Mouse (Mus musculus) bone marrow, adult 2 months (tissue): ENCODE results near the gene Vmn2r62. TPM values are rescaled to one million over a fixed set of nuclear protein-coding genes. Genes with fewer than 3 reads are reported as not detected.
"Not testable (repeated sequence)": the region's sequence is repeated elsewhere in the genome, so short reads cannot be mapped to it uniquely, and the experiment has no call there.

Experiments used
- H3K27ac ChIP-seq: fragments of 200-500 bp; 2 replicates; pipeline ENCODE4 v1.5.1; 2012; ENCODE audit warnings: low read depth, mild to moderate bottlenecking, control low read depth, inconsistent platforms, low read length; ENCODE audit not compliant: control insufficient read depth, poor library complexity, insufficient read depth
- H3K4me1 ChIP-seq: fragments of 200-500 bp; 2 replicates; pipeline ENCODE4 v1.6.1; 2011; ENCODE audit warnings: low read length; ENCODE audit not compliant: control insufficient read depth, insufficient read depth
- H3K4me3 ChIP-seq: fragments of 200-500 bp; replicated peaks from 2 replicates; pipeline ENCODE3; 2011; ENCODE audit warnings: mild to moderate bottlenecking, low read depth, low read length, control low read depth; ENCODE audit not compliant: control insufficient read depth
- CTCF ChIP-seq: fragments of 200-500 bp; IDR thresholded peaks from 2 replicates; pipeline ENCODE4 v1.5.1; 2011; ENCODE audit warnings: low read length, control low read depth; ENCODE audit not compliant: control insufficient read depth, insufficient read depth
- POLR2A ChIP-seq: fragments of 200-500 bp; IDR thresholded peaks from 2 replicates; pipeline ENCODE4 v1.6.1; 2011; ENCODE audit warnings: low read depth, mild to moderate bottlenecking, control low read depth, low read length, borderline replicate concordance; ENCODE audit not compliant: control insufficient read depth
- WGBS: fragments of 180-500 bp; shearing (Covaris S2); methylation state at CpG from one replicate; pipeline ENCODE4 v1.1.7; 2018; 5-methylcytosine and 5-hydroxymethylcytosine counted together
- polyA plus RNA-seq: library from polyadenylated mRNA; stranded (reverse); fragments of >200 nt; gene quantifications from 2 replicates; pipeline ENCODE4 v1.2.4, GENCODE M21; 2011; ENCODE audit warnings: low replicate concordance; ENCODE audit not compliant: missing spikeins, insufficient read depth, insufficient read length

Vmn2r62 gene
- polyA plus RNA-seq, result not detected in 2 replicates

GRCm38 (mm10) chr7:42793425-42793824 is at the start of gene Vmn2r62:
Gene Vmn2r62, minus strand, starts transcription at chr7:42793525.
- not testable (repeated sequence) for H3K4me3 ChIP-seq, H3K4me1 ChIP-seq, H3K27ac ChIP-seq
- no CpG with 5 or more reads among the region's 1 CpGs for WGBS

GRCm38 (mm10) chr7:42838366-42838765 is 45.0 kb upstream of the Vmn2r62 start:
- H3K4me1 ChIP-seq, H3K27ac ChIP-seq, H3K4me3 ChIP-seq: not testable (repeated sequence)

GRCm38 (mm10) chr7:42832221-42832620 is 38.9 kb upstream of the Vmn2r62 start:
- H3K4me1 ChIP-seq, result no peaks in the 10 kb centered on the region
- TF ChIP-seq POLR2A, result no peak
- no peak for TF ChIP-seq CTCF
- no peak overlapping the region for H3K27ac ChIP-seq
- no peak overlapping the region for H3K4me3 ChIP-seq
- WGBS, result 70% methylated on average over 3 of the region's 3 CpGs

GRCm38 (mm10) chr7:42749836-42750235 is 43.5 kb downstream of the Vmn2r62 start:
- Histone ChIP-seq H3K4me3 (no peak overlapping the region), H3K4me1 (no peaks in the 10 kb centered on the region), H3K27ac (no peak overlapping the region)
- 46% methylated on average over 20 of the region's 20 CpGs for WGBS
- no peak for TF ChIP-seq POLR2A
- no peak for TF ChIP-seq CTCF

GRCm38 (mm10) chr7:42738536-42739210 is 54.7 kb downstream of the Vmn2r62 start:
- H3K4me1 ChIP-seq, result no peaks in the 10 kb centered on the region
- no peak overlapping the region for H3K4me3 ChIP-seq
- 81% methylated on average over 10 of the region's 10 CpGs for WGBS
- H3K27ac ChIP-seq, result no peak overlapping the region
- no peak for TF ChIP-seq POLR2A
- TF ChIP-seq CTCF, result no peak

- H3K4me3 ChIP-seq, H3K27ac ChIP-seq, H3K4me1 ChIP-seq: not testable (repeated sequence)
- 78% methylated on average over 4 of the region's 4 CpGs for WGBS
Measured at GRCm38 (mm10) chr7:42726917-42727316, 66.4 kb downstream of the Vmn2r62 start, which contains the start of gene Gm17067. Gene Gm17067, minus strand, starts transcription at chr7:42727017.

Other genes starting within 250 kb of the Vmn2r62 start
- gene Gm21028, start 214.9 kb downstream of the Vmn2r62 start, polyA plus RNA-seq, result not detected in 2 replicates
- gene Zfp977, start 201.0 kb downstream of the Vmn2r62 start, polyA plus RNA-seq, result not detected in 2 replicates
- 0.70 and 2.3 TPM in 2 replicates for gene Zfp976, start 150.9 kb downstream of the Vmn2r62 start, polyA plus RNA-seq
- gene Zfp975, start 100.8 kb downstream of the Vmn2r62 start, polyA plus RNA-seq, result 1.6 and 8.7 TPM in 2 replicates
- 1.6 TPM in 1 of 2 replicates, not detected in the other for gene Gm17067, start 66.5 kb downstream of the Vmn2r62 start, polyA plus RNA-seq
- not detected in 2 replicates for gene Gm2381, start 73.7 kb upstream of the Vmn2r62 start, polyA plus RNA-seq
- not detected in 2 replicates for gene Vmn2r63, start 140.3 kb upstream of the Vmn2r62 start, polyA plus RNA-seq
- not detected in 2 replicates for gene Gm9268, start 225.2 kb upstream of the Vmn2r62 start, polyA plus RNA-seq